Mouse (Mus musculus): ENCODE data around the gene Gsg1.

DNA sequence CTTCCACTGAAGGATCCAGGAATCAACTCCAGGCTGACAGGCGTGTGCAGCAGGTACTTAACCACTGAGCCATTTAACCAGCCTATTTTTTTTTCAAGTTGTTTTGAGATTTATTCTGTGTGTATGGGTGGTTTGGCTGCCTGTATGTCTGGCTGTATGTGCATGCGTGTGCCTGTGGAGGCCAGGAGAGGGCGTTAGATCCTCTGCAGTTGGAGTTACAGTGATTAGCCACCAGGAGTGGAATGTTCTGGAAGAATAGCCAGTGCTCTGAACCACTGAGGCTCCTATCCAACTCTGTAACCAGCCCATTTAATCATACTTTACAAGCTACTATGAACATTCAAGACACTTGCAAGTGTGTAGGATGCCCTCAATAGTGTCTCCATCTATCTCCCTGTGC is 17.6 kb downstream of the Gsg1 start:
- TF ChIP-seq CTCF (IDR thresholded peaks at IDR 0.05; ENCODE audit: low read depth, low read length) (no peak), POLR2AphosphoS5 (IDR thresholded peaks at IDR 0.05; ENCODE audit: insufficient replicate concordance, low read depth, low read length) (no peak)
